Mouse (Mus musculus) stomach, postnatal 0 days (tissue): ENCODE results near the gene Ctsz. TPM values are rescaled to one million over a fixed set of nuclear protein-coding genes. Genes with fewer than 3 reads are reported as not detected.
A peak's percentile ranks its signal among the peaks of the same experiment; 100 is the strongest.

ENCODE experiments used
- ATAC-seq: fragments of 200-750 bp; cut with Nextera tagmentation; 2 replicates; pipeline ENCODE4 v1.8.0; 2017; ENCODE audit not compliant: low FRiP score, low TSS enrichment
- DNase-seq: peaks from one replicate; pipeline ENCODE4 v3.0.0-alpha.2; 2016; ENCODE audit warnings: low spot score
- H3K27ac ChIP-seq: fragments of 300-500 bp; sonication (generic); replicated peaks from 2 replicates; pipeline ENCODE4 v1.5.1; 2014; ENCODE audit warnings: mild to moderate bottlenecking, control low read depth
- H3K27me3 ChIP-seq: fragments of 300-500 bp; sonication (generic); 2 replicates; pipeline ENCODE4 v1.6.1; 2014; ENCODE audit warnings: low read length; ENCODE audit not compliant: control insufficient read depth, insufficient read depth
- H3K36me3 ChIP-seq: fragments of 300-500 bp; sonication (generic); 2 replicates; pipeline ENCODE4 v1.6.1; 2014; ENCODE audit warnings: low read length, mixed read lengths; ENCODE audit not compliant: control insufficient read depth, insufficient read depth
- H3K4me1 ChIP-seq: fragments of 300-500 bp; sonication (generic); replicated peaks from 2 replicates; pipeline ENCODE4 v1.6.1; 2014; ENCODE audit warnings: antibody characterized with exemption; ENCODE audit not compliant: control insufficient read depth, insufficient read depth
- H3K4me2 ChIP-seq: fragments of 300-500 bp; sonication (generic); replicated peaks from 2 replicates; pipeline ENCODE4 v1.6.1; 2014; ENCODE audit warnings: low read depth, mild to moderate bottlenecking, control low read depth, moderate library complexity
- H3K4me3 ChIP-seq: fragments of 300-500 bp; sonication (generic); 2 replicates; pipeline ENCODE4 v1.5.1; 2014; ENCODE audit warnings: low read depth, low read length, control low read depth
- H3K9ac ChIP-seq: fragments of 300-500 bp; sonication (generic); 2 replicates; pipeline ENCODE4 v1.6.1; 2014; ENCODE audit warnings: mild to moderate bottlenecking, low read length, control low read depth, mixed read lengths
- H3K9me3 ChIP-seq: fragments of 300-500 bp; sonication (generic); 2 replicates; pipeline ENCODE4 v1.6.1; 2016; ENCODE audit warnings: low read length; ENCODE audit not compliant: control insufficient read depth
- CTCF ChIP-seq: IDR thresholded peaks from 2 replicates; pipeline ENCODE4 v1.5.1; 2016; ENCODE audit warnings: antibody characterized with exemption, low read depth, mild to moderate bottlenecking, moderate library complexity
- EP300 ChIP-seq: optimal IDR thresholded peaks from 2 replicates; pipeline ENCODE3; 2016; ENCODE audit warnings: antibody characterized with exemption
- WGBS: fragments of 180-500 bp; shearing (Covaris S2); extraction: QIAGEN DNeasy Blood & Tissue Kit; methylation state at CpG from one replicate; pipeline ENCODE4 v1.1.7; 2014; 5-methylcytosine and 5-hydroxymethylcytosine counted together
- polyA plus RNA-seq: library from polyadenylated mRNA; unstranded; fragments of >200 nt; fragmentation: Nextera tagmentation; extraction: Ambion mirVana; gene quantifications from 2 replicates; pipeline ENCODE4 v1.2.1, GENCODE M21; 2015

Ctsz gene
- polyA plus RNA-seq, 1 experiment from 2014 or later, result 94.2 TPM

DNA sequence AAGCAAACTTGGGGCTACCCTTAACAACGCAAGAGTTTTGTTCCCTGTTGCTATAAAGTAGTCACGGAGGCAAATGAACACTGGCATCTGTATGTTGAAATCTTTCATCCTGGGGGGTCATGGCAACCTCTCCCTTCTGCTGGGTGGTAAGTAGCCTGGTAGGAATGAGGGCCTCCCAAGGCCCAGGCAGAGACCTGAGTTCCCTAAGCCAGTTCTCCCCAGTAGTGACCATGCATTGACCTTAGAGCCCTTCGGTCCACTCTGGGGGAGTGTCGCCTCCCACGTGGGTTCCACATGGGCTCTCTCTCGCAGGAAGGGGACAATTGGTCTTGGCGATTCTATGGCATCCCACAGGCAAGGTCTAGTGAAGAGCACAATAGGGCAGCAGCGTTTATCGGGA lies 1.1 kb upstream of the Ctsz start:
- Histone ChIP-seq H3K4me1 (peaks cover 8% of the 10 kb centered on the region), H3K36me3 (no peaks in the 10 kb centered on the region), H3K9me3 (no peaks in the 10 kb centered on the region), H3K4me2 (no peak overlapping the region), H3K9ac (no peak overlapping the region), H3K4me3 (no peak overlapping the region), H3K27me3 (no peaks in the 10 kb centered on the region), H3K27ac (no peak overlapping the region)
- DNase-seq (no peak), ATAC-seq (no peak)
- TF ChIP-seq CTCF (no peak), EP300 (no peak)
- 81% methylated on average over 9 of the region's 9 CpGs for WGBS

DNA sequence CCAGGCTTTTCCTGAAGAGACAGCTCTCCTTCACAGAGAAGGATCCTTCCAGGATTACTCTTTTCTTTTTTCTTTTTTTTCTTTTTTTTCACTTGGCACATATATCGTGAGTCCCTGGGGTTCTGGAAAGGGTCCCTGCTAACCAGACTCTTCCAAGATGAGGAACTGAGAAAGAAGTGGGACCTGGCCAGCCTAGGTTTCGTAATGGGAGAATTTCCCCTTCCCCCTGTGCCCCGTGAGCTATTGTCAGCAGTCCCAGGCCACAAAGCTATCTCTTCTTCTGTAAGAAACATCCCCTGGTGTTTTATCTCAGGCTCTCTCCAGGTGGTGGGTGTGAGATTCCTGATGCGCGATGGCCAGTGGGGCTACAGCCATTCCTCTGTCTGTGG lies 605 bp upstream of the Ctsz start:
- peak overlapping the region; percentile 83; the same call in 1 of the 2 replicates for H3K4me2 ChIP-seq
- H3K4me1 ChIP-seq, result peaks cover 8% of the 10 kb centered on the region
- no peaks in the 10 kb centered on the region for H3K36me3 ChIP-seq
- TF ChIP-seq CTCF (no peak), EP300 (no peak)
- H3K27ac ChIP-seq, result peak overlapping the region; percentile 30; the same call in 1 of the 2 replicates
- no peaks in the 10 kb centered on the region for H3K9me3 ChIP-seq
- H3K27me3 ChIP-seq, result no peaks in the 10 kb centered on the region
- 60% methylated on average over 5 of the region's 5 CpGs for WGBS
- no peak overlapping the region; the same call in 1 of the 2 replicates for H3K4me3 ChIP-seq
- DNase-seq (no peak), ATAC-seq (no peak)
- H3K9ac ChIP-seq, result peak overlapping the region; percentile 68

DNA sequence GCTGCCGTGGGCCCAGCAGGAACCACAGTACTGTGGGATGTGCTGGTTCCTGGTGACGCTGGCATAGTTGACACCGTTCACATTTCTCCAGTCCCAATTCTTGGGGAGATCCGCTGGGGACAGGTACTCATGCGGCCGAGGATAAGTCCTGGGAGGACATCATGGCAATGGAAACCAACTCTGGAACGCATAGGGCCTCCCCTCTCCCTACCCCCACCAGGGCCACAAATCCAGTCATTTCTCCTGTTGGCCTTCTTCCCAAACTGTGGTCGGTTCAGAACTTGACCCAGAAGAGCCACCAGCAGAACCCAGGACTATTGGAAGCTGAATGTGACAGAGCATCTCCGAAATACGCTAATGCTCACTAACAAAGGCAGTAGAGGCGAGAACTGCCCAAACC lies 658 bp downstream of the Ctsz start:
- peak overlapping the region; percentile 83 for H3K4me2 ChIP-seq
- ATAC-seq (no peak), DNase-seq (no peak)
- peak overlapping the region; percentile 68 for H3K9ac ChIP-seq
- H3K27ac ChIP-seq, result peak overlapping the region; percentile 53; the same call in 1 of the 2 replicates
- WGBS, result 69% methylated on average over 11 of the region's 11 CpGs
- H3K4me1 ChIP-seq, result peaks cover 8% of the 10 kb centered on the region
- no peaks in the 10 kb centered on the region for H3K27me3 ChIP-seq
- H3K4me3 ChIP-seq, result peak overlapping the region; percentile 60
- TF ChIP-seq CTCF (no peak), EP300 (no peak)
- H3K9me3 ChIP-seq, result no peaks in the 10 kb centered on the region
- H3K36me3 ChIP-seq, result no peaks in the 10 kb centered on the region

DNA sequence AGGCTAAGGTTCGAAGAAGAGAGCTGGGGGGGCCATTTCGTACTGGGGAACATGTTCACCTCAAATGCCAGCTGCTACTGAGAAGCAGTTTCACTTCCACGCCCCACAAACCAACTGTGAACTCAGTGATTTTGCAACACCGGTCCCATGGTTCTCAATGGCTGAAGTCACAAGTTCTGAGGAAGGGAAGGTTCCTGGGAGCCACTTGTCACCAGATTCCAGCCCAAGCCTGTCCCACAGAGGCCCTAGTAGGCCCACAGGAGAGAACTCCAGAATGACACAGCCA lies 1.2 kb downstream of the Ctsz start:
- no peak for ATAC-seq
- Histone ChIP-seq H3K4me3 (no peak overlapping the region; the same call in 1 of the 2 replicates), H3K4me1 (peaks cover 7% of the 10 kb centered on the region), H3K27me3 (no peaks in the 10 kb centered on the region), H3K9me3 (no peaks in the 10 kb centered on the region), H3K4me2 (peak overlapping the region; percentile 83), H3K36me3 (peaks cover 2% of the 10 kb centered on the region; the same call in 1 of the 2 replicates), H3K9ac (no peak overlapping the region; the same call in 1 of the 2 replicates), H3K27ac (no peak overlapping the region)
- 84% methylated on average over 4 of the region's 4 CpGs for WGBS
- TF ChIP-seq EP300 (no peak), CTCF (no peak)
- DNase-seq, result no peak

DNA sequence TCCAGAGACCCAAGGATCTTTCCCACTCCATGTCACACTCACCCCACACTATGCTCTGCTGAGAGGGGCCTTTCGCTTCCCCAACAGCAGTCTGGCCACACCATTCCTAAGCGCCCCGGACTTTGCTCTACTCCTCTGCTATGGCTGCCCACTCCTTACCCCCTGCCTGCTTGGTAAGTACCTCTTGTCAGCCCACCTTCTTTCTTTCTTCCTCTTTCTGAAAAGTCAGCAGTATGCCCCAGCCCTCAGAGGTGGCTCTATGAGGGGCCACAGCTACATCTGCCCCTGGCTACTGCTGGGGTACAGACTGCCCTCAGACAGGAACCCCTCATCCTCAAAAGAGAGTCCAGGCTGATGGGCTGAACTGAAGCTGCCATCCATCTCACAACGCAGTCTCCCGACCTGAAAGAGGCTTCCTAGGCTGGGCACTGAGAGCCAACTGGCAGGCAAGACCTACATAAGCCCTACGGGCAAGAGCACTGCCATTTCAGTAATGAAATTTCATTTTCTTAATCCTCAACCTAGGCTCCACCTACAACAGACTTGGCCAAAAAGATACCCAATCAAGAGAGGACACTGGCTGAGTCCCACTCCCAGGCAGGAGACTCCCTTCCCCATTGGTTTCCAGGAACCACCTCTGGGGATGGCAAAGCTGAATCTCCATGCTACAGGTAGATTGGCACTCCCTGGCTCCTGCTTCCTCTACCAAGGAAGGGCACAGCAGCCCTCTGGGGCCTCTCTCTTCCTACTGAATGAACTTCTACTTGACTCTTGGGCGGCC lies 1.7 kb downstream of the Ctsz start:
- no peak overlapping the region for H3K9ac ChIP-seq
- H3K9me3 ChIP-seq, result no peaks in the 10 kb centered on the region
- no peaks in the 10 kb centered on the region for H3K27me3 ChIP-seq
- H3K36me3 ChIP-seq, result peaks cover 2% of the 10 kb centered on the region; the same call in 1 of the 2 replicates
- H3K4me2 ChIP-seq, result no peak overlapping the region; the same call in 1 of the 2 replicates
- DNase-seq, result no peak
- H3K27ac ChIP-seq, result no peak overlapping the region
- TF ChIP-seq EP300, result no peak
- TF ChIP-seq CTCF, result no peak
- no peak for ATAC-seq
- H3K4me3 ChIP-seq, result no peak overlapping the region
- WGBS, result 91% methylated on average over 7 of the region's 7 CpGs
- peaks cover 4% of the 10 kb centered on the region for H3K4me1 ChIP-seq

DNA sequence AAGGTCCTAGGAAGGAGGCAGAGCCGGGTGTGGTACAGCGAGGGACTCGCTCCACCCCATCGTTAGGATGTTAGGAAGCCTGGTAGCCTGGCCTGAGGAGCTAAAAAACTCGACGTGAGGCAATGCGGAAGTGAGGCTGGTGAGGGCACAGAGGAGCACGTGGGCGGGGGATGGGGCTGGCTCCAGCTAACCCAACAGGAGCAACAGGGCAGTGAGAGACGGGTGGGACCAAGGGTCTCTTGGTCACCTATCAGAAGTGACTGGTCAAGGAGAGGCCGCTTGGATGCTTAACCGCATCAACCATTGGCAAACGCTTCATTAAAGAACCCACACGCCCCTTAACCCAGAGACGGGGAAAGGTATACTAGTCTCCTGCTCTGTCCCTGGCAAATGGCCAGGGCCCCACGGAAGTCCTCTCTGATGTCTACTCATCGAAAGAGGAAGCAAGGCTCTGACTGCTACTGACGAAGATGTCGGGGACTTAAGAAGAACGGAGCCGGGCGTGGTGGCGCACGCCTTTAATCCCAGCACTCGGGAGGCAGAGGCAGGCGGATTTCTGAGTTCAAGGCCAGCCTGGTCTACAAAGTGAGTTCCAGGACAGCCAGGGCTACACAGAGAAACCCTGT lies 2.6 kb downstream of the Ctsz start:
- H3K27ac ChIP-seq, result no peak overlapping the region
- 81% methylated on average over 26 of the region's 26 CpGs for WGBS
- no peak overlapping the region for H3K4me2 ChIP-seq
- DNase-seq (no peak), ATAC-seq (no peak)
- no peak overlapping the region for H3K9ac ChIP-seq
- H3K27me3 ChIP-seq, result no peaks in the 10 kb centered on the region
- TF ChIP-seq EP300 (no peak), CTCF (no peak)
- no peaks in the 10 kb centered on the region for H3K9me3 ChIP-seq
- peaks cover 2% of the 10 kb centered on the region; the same call in 1 of the 2 replicates for H3K36me3 ChIP-seq
- no peak overlapping the region for H3K4me3 ChIP-seq
- peaks cover 4% of the 10 kb centered on the region for H3K4me1 ChIP-seq
